Mouse (Mus musculus) embryo, embryonic 9.5 days (tissue): Measurements from ENCODE around the gene Trim5.
"Not testable (repeated sequence)": the region's sequence is repeated elsewhere in the genome, so short reads cannot be mapped to it uniquely, and the experiment has no call there.

ENCODE experiments used
- DNase-seq: peaks from one replicate; pipeline ENCODE4 v3.0.0-alpha.2; 2017; ENCODE audit errors: extremely low spot score

Gene Trim5

DNA sequence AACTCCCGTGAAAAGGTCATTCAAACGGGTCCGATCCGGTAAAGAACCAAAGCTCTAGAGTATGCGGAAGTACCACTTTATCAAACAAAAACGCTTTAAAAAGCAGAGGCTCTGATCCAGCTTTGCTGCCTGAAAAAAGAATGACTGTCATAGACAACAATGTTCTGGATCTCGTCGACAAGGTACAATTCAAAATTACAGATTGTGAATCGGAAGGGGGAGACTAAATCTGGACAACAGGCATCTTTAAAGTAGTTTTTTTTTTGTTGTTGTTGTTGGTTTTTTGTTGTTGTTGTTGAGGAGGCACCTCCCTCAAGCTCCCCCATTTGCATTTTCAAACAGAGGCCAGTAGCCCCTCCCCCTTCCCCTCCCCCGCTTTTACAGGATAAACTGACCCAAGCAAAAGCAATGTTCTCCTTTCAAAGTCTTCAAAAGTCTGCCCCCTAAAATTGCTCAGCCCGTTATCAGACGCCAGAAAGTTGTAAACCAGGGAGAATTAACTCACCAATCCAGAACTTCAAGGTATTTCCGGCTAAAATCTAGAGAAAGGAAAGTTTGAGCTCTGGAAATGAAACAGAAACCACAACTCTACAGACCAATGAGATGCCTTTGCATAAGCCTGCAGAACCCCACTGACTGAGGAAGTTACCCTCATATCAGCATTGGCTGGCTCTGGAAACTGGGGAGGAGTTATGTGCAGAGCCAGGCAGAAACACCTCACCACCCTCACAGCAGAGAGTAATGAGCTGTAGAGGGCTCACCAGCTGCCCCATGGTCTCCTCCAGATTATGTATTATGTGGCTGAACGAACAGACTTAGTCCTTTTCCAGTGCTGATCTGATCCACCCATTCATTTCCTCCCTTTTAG, at the start of gene Trim5:
Gene Trim5 (minus strand): TSS at position 519 of the 868 bp plus-strand sequence.
- DNase-seq: not testable (repeated sequence)

DNA sequence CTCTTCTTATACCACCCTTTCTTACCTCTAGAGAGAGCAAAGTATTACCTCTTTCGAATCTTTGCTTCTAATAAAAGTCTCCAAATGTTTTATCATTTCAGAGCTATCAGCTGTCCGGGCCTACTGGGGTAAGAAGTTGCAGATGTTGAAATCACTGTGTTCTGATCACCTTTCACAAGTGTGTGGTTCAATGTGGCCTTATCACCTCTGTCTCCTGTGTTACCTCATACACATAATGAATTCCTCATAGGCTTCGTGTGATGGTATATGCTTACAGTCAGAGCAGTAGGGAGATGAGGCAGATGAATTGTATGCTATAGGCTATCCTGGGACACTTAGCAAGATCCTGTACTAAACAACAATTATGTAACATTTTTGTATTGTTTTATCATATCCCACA, 47.7 kb upstream of the Trim5 start:
- not testable (repeated sequence) for DNase-seq

DNA sequence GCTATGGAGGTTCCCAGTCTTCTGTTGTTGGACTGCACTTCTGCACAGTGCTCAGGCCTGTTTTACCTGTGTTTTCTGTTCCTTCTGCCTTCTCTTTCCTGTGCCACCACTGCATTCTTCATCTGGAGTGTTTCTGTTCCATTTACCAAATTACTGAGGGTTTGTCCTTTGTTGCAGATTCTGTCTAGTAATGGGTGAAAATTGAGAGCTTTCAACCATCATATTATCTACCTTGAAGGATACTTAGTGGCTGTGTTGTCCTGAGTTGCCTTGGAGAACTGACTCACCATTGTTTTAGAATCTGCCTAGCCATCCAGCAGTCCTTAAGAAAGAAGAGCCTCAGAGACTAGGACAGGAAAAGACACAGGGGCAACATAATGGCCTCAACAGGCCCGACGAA, 41.3 kb upstream of the Trim5 start, which contains the start of gene Trim34b:
Gene Trim34b (plus strand): TSS at position 301 of the 400 bp plus-strand sequence.
- not testable (repeated sequence) for DNase-seq

DNA sequence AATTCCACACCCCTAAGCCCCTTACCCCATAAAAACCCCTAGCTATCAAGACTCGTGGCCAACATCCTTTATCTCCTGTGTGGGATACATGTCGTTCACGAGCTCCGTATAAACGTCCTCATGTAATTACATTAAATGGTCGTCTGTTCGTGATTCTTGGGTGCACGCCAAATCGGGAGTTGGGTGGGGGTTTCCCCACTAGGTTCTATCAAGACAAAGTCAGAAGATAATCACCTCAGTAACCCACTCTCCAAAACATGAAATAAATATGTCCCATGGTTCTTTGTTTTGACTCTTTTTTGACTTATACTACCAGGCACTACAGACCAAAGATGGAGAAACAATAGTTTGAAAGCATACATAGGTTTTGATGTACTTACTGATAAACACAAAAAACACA, 34.1 kb upstream of the Trim5 start:
- DNase-seq: no peak

DNA sequence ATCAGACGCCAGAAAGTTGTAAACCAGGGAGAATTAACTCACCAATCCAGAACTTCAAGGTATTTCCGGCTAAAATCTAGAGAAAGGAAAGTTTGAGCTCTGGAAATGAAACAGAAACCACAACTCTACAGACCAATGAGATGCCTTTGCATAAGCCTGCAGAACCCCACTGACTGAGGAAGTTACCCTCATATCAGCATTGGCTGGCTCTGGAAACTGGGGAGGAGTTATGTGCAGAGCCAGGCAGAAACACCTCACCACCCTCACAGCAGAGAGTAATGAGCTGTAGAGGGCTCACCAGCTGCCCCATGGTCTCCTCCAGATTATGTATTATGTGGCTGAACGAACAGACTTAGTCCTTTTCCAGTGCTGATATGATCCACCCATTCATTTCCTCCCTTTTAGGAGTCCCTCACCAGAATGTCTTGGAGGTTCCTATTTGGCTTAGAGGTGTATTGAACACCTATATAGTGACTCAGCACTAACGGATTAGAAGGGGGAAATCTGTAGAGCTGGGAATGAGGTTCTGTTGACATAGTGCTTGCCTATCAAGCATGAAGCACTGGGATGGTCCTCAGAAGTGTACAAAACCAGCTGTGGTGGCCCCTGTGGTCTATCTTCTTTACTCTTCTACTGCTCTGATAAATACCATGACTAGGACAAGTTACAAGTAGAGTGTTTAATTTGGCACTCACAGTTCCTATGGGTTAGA, 27.6 kb upstream of the Trim5 start, which contains the start of gene Trim12a:
Gene Trim12a (minus strand): TSS at position 98 of the 712 bp plus-strand sequence.
- DNase-seq: not testable (repeated sequence)

DNA sequence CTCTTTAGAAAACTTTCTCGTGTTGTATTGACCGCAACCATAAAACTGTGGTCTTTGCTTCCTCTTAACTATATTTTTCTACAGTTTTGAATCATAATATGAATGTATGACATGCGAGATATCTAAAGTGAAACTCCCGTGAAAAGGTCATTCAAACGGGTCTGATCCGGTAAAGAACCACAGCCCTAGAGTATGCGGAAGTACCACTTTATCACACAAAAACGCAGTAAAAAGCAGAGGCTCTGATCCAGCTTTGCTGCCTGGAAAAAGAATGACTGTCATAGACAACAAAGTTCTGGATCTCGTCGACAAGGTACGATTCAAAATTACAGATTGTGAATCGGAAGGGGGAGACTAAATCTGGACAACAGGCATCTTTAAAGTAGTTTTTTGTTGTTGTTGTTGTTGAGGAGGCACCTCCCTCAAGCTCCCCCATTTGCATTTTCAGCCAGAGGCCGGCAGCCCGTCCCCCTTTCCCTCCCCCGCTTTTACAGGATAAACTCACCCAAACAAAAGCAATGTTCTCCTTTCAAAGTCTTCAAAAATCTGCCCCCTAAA, 27.0 kb upstream of the Trim5 start:
- DNase-seq: peak; percentile 20

DNA sequence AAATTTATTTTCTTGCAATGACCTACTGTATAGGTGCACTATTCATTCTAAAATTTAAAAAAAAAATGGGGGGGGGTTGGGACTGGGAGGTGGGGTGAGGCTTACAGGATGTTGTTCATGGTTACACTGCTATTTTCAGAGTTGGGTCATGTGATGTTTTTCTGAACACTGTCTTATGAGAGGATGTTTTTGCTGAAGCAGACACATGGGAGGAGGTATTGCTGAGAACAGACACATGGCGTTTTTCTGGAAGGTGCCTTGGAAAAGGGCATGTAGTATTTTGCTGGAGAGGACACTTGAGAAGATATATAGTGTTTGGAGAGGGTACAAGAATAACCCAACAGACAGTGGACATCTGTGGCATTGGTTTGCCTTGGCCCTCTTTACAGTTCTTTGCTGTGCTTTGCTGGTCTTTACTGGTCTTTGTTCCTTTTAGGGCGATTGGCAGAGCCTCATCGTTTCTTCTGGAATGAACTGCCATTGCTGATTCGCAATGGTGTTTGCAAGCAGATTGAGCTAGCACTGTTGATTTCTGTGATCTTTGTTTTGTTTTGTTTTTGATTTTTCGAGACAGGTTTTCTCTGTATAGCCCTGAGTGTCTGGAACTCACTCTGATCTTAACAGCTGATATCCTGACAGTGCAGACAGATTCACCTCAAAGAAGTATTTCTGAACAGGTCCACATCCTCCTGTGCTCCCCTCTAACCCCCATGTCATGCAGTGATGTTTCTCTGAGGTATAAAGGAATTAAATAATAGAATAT, 3.9 kb upstream of the Trim5 start:
- DNase-seq: no peak

DNA sequence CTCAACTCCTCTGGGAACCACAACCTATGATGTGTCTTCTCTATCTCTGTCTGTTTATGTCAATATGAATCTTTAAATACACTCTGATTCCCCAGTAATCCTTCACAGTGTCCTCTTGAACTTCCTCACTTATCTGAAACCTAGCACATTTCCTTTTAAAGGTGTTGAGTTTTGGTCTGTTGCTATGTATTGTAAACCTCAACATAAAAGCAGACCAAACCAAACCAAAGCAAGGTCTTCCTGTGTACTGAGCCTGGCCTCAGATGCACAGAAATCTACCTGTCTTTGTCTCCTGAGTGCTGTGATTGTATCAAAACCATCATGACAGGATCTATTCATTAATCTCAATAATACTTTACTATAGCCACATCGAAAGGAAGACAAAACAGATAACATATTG, 2.7 kb upstream of the Trim5 start:
- no peak for DNase-seq

DNA sequence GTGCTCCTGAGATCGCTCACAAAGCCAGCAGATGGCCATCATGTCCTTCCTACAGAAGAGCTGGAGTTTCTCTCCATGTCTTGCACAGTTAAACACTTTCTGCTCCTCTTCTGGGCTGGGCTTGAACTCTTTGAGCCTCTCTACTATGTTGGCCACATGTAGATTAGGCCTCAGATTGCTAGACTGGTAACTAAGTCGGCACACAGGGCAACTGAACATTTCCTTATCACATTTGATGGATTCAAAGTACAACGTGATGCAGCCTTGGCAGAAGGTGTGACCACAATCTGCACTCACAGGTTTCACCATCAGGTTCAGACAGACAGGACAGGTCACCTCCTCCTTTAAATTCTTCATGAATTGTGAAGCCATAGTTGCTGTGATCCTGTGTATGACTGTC, 8.5 kb downstream of the Trim5 start:
- DNase-seq: not testable (repeated sequence)

DNA sequence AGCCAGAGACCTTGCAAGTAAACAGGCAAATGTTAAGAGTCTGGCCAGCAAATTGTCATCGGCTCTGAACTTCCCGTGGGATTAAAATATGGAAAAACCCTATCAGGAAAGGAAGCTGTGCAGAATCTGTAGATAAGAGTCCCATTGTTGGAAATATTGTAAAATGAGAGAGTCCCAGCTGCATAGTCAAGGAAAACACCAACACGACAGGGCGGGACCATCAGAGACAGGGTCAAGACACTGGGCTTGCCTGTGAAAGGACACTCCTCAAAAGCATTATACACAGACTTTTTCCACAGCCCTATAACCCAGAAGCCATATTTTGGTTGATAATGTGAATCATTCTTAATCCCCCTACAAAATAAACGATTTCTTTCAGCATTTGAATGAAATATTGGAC, 22.6 kb downstream of the Trim5 start:
- DNase-seq: not testable (repeated sequence)

DNA sequence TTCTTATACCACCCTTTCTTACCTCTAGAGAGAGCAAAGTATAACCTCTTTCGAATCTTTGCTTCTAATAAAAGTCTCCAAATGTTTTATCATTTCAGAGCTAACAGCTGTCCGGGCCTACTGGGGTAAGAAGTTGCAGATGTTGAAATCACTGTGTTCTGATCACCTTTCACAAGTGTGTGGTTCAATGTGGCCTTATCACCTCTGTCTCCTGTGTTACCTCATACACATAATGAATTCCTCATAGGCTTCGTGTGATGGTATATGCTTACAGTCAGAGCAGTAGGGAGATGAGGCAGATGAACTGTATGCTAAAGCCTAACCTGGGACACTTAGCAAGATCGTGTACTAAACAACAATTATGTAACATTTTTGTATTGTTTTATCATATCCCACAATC, 27.5 kb downstream of the Trim5 start:
- not testable (repeated sequence) for DNase-seq

DNA sequence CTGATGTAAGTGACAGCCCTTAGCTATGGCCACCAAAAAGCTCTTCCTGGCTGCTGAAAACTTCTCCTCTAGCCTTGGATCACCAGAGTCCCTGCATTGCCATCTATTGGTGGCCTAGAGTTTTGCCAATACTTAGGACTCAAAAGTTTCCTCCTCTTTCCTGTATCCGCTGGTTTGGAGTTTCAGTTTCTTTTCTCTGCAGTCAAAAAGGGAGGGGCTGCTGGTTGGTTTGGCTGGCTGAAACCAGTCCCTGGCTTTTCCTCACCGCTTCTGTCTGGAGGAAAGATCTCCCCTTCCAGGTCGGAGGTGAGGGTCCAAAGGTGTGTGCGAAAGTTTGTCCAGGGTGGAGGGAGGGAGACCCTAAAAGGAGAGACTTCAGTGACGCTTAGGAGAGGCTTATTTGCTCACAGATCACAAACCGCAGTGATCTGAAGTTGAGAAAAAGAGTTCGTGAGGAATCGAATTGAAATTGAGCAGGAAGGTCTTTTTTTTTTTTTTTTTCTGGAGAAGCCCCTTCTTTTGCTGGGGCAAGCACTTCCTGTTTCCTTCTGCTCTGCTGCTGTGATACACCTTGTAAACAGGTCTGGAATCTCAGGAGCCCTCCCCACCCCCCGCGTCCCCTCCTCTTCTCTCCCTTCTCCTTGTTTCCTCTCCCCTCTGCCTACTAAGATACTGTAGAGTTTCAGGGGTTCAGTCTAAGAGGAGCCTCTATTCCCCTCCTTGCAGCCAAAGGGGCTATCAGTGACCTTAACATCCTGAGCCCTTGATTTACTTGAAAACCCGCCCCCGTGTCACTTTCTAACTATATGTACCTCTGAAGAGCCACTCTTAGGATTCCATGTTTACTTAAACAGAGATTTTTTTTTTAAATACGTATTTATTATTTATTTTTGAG, 43.4 kb downstream of the Trim5 start, which contains the start of gene Trim34a:
Gene Trim34a (plus strand): TSS at position 171 of the 895 bp plus-strand sequence.
- DNase-seq: peak; percentile 59

DNA sequence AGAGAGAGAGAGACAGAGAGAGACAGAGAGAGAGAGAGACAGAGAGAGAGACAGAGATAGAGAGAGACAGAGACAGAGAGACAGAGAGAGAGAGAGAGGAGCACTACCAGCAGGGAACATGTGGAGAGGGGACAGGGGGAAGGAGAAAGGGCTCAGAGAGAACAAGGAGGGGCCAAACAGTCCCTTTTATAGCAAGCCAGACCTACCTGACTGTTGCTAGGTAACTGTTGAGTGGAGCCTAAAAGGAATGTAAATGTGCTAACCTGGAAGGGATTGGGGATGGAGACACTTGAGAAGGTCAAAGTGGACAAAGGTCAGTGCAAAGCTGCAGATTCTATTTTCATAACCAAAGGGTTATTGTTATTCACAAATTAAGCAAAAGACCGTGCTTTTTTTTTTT, 44.3 kb downstream of the Trim5 start:
- DNase-seq: no peak

DNA sequence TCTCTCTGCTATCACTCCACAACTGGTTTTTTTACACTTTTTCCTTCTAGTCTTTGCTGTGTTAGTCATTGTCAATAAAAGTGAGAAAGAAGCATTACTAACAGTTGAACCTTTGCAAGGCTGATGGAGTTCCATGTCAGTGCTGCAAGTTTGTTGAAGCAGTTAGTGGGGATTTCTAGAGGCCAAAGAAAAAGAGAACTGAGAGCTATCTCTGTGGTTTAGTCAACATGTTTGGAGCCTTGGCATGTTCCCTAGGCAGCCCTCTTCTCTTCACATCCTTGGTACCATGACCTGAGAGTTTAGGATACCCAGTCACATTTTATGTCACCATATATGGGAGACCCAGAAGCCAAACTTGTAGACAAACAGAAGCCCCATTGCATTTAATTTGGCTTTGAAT, 47.0 kb downstream of the Trim5 start:
- no peak for DNase-seq

DNA sequence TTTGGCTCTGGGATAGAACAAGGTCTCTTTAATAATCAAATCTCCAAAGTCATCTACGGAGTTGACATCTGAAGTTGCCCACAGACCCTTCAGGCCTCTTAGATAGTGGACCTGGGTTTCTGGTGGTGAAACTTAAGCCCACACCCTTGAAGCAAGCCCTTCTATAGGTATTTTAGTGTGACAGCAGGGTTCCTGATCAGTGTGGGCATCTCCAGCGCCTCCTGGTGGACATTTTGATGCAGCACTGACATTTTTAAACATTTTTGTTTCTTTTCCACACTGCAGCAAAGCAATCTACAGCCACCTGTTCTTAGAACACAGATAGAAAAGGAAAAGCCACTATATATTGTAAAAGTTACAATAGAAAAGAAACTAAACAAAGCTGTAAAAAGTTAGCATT, 56.7 kb downstream of the Trim5 start:
- peak; percentile 22 for DNase-seq

DNA sequence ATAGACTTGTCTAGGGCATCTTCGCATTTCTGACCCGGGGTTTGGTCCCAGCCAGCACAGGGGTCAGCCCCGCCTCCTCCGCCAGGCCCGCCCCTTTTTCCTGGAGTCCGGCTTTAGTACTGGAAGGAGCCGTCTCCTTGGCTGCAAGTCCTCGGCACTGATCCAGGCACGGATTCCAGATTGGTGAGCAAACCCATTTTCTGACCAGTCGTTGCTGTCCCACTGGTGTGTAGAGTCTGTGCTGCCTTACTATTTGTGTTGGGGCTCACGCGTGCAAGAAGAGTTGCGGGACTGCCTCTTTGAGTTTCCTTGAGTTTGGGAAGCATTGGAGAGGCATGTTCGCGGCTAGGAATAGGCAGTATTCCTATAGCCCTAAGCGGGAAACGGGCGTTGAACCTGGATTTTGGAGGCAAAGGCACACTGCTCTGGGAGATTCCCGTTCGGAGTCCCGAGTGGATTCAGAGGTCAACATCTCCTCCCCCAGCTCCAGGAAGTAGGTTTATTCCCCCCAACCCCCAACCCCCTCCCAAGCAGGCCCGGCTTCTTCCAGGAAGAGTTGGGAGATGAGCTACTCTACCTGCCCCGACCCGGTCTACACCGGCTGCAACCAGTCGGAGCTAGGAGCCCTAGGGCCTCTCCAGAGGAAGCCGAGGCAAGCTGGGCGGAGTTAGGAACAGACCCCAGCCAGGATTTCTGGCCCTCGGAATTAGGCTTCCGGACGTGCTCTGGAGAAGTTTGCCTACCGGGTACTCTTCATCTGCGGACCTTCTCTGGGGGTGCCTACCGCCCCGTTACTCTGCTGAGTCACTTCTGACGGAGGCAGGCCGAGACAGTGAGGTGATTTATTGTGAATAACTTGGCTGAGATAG, 69.0 kb downstream of the Trim5 start, which contains the start of gene Trim6:
Gene Trim6 (plus strand): TSS at position 93 of the 869 bp plus-strand sequence.
- DNase-seq: peak; percentile 80

DNA sequence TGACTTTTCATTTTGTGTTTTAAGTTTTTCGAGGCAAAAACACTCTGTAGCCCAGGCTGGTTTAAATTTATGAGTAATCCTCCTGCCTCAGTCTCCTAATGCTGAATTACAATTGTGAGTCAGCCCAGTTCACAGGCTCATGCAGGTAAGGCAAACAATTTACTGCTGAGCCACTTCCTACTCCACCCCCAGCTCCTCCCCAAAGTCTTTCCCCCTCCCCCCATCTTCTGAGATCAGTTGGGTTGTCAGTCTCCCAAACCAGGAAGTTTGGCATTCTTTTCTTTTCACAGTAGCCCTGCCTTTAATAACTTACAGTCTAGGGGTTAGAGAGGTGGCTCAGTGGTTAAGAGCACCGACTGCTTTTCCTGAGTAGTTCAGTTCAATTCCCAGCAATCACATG, 70.0 kb downstream of the Trim5 start:
- DNase-seq: no peak

DNA sequence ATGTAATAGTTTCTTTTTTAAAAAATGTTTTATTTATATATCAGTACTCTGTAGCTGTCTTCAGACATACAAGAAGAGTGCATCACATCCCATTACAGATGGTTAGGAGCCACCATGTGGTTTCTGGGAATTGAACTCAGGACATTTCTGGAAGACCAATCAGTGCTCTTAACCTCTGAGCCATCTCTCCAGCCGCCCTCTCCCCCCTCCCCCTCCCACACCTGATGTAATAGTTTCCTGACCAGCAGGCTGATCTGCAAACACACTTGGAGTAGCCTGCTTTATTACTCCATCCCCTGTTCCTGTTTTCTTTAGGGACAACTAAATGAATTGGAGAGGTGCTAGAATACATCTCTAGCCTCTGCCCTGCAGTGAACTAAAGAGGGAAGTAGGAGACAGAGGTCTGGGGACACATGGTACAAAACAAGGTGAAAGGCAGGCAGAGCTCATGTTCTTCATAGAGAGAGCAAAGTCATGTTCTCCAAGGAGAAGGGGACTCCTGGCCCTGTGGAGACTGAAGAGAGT, 71.8 kb downstream of the Trim5 start:
- no peak for DNase-seq
